Mouse (Mus musculus) CH12.LX (cell line): ENCODE data around the gene Fam210b.

Experiments used
- CTCF ChIP-seq, 2 experiments: IDR thresholded peaks in 1 of 2; conservative IDR thresholded peaks in 1 of 2; 2 replicates each; pipeline ENCODE4 v1.5.1; 2011 to 2012; ENCODE audit warnings: low read depth in 2 of 2, low read length in 2 of 2, improper control_type of control experiment in 1 of 2, inconsistent platforms in 1 of 2, mild to moderate bottlenecking in 1 of 2, moderate library complexity in 1 of 2
- HCFC1 ChIP-seq: IDR thresholded peaks from 2 replicates; pipeline ENCODE4 v1.6.1; 2012; ENCODE audit warnings: low read depth, mild to moderate bottlenecking, inconsistent platforms, low read length, improper control_type of control experiment
- KAT2A ChIP-seq: IDR thresholded peaks from 2 replicates; pipeline ENCODE4 v1.6.1; 2012; ENCODE audit warnings: low read length, improper control_type of control experiment, inconsistent platforms; ENCODE audit not compliant: insufficient replicate concordance
- POLR2A ChIP-seq: IDR thresholded peaks from 2 replicates; pipeline ENCODE4 v1.6.1; 2011; ENCODE audit warnings: low read depth, mild to moderate bottlenecking, improper control_type of control experiment, low read length
- SMC3 ChIP-seq: IDR thresholded peaks from 2 replicates; pipeline ENCODE4 v1.6.1; 2011; ENCODE audit warnings: low read depth, low read length, improper control_type of control experiment
- USF1 ChIP-seq: IDR thresholded peaks from 2 replicates; pipeline ENCODE4 v1.6.1; 2014; ENCODE audit warnings: low read depth, mild to moderate bottlenecking, inconsistent platforms, low read length, improper control_type of control experiment

DNA sequence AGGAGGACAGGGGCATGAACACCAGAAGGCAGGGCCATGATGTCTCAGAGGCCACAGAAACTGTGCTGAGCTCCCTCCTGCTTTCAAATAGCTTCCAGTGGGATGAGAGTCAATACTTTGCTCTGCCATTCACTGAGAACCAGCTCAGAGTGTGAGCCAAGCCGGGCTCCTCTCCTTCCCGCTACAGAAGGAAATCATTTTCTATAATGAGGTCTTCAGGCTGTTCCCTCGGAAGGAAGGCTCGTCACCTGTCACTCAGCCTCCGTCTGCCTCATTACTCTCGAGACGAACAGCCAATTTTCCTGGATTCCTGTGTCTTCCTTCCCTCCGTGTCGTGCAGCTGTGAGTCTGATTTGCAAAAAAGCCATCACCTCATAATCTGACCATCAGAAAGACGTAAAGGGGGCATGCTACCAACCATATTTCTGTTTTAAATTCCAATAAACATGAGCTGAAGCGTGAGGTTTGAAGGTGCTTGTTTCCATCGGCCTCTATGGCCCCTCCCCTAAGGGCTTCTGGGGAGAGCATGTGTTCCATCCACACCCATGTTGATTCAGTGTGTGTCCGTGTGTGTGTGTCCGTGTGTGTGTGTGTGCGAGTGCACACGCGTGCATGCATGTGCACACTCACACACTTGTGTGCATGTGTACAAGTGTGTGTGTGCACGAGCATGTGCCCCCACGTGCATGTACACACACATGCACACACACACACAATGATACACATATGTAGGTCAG is 7.0 kb upstream of the Fam210b start:
- no peak for TF ChIP-seq USF1
- no peak for TF ChIP-seq HCFC1
- no peak for TF ChIP-seq POLR2A
- no peak for TF ChIP-seq KAT2A
- no peak for TF ChIP-seq SMC3
- TF ChIP-seq CTCF (conservative IDR thresholded peaks at IDR 0.05 in 1 of 2, IDR thresholded peaks at IDR 0.05 in 1 of 2; ENCODE audit: low read depth in 2 of 2, low read length in 2 of 2): no peak
